Mouse (Mus musculus): ENCODE data around the gene Ndufc2.

Gene Ndufc2

DNA sequence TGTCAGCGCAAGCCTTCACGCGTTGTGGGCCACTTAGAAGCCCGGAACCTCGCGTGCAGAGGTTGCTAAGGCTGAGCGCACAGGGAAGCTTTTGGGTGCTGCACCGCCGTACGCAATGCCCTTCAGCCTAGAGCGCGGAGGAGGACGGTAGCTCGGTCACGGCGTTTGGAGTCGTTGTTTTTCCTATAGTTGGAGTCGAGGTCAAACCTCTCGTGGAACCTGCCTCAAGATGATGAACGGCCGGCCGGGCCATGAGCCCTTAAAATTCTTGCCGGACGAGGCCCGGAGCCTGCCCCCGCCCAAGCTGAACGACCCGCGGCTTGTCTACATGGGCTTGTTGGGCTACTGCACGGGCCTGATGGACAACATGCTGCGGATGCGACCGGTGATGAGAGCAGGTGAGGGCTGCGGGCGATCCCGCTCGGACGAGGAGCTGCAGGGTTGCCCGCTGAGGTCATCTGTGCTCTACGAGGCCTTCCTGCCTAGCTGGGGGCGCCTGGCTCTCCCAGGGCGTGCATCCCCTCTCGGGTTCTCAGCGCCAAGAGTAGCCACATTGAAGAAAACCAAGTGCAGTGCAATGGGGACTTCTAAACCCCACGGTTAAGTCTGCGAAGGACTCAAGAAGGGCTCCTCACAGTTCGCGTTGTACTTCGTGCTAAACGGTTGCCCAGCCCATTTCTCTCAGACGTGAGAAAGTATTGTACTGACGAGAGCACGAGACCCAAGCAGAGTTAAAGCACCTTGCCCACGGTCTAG is at the start of gene Ndufc2:
TSS of gene Ndufc2 (plus strand) at position 44 of the 756 bp plus-strand sequence.
- peak; percentile 74 to 82 for DNase-seq (ENCODE audit: low spot score in 2 of 2)

DNA sequence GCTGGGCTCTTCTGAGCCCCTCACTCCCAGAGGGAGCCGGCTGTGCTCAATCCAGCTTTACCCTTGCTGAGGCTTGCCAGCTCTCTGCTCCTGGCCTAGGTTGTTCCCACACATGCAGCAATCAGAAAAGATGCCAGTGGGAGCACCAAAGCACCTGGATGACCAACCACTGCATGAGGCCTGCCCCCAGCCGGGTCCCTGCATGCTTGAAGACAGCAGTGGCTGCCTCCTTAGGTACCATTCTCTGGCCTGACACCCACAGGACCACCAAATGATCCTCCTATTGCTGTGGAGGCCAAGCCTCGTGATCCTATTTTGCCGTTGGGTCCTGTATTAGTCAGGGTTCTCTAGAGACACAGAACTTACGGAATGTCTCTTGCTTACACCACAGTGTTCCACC is 48.9 kb upstream of the Ndufc2 start:
- DNase-seq (ENCODE audit: low spot score in 2 of 2) = no peak

DNA sequence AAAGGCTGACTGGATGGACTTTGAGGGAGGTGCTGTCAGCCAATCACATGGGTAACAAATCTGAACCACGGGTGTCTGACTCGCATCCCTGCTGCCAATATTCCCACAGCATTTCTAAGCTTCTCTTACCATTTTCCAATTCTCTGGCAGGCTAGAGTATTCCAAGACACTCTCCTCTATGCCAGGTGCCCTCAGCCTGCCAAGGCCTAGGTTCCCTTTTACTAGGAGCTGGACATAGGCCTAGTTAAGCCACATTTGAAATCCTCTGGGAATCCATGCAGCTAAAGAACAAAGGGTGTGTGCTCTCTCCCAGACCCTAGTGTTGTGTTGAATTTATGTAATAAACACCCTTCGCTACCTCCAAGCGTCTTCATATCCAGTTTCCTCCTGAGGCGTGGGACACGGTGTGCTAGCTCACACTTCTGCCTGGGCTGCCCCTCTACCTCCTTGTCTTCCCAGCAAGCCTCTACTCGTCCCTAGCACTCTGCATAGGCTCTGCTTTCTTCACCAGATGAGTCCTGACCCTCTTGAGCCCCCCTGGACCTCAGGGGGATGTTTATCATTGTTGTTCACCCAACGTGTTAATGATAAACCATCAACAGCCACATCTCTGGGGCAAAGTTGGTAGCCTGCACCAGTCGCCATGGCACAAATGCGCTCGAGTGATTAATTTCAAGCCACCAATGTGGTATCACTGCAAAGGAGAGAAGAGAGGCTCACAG is 47.9 kb upstream of the Ndufc2 start:
- DNase-seq (ENCODE audit: low spot score in 2 of 2) = peak in 1 of 2 experiments; percentile 9

DNA sequence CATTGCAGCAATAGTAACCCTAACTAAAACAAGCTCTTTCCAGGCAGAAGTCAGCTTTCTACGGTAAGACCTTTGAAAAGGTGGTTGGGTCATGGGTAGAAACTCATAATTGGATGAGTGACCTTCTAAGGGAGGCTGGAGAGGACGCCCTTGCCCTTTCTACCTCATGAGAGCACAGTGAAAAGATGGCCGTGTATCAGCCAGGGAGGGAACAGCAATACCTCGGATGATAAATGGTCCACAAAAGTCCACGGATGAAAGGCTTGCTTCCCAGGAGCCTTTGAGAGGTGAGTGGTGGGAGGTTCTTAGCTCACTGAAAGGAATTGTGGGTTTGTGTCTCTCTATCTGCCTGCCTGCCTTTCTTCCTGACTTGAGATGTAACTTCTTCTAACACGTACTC is 46.4 kb upstream of the Ndufc2 start:
- DNase-seq (ENCODE audit: low spot score in 2 of 2) = peak in 1 of 2 experiments; percentile 8

DNA sequence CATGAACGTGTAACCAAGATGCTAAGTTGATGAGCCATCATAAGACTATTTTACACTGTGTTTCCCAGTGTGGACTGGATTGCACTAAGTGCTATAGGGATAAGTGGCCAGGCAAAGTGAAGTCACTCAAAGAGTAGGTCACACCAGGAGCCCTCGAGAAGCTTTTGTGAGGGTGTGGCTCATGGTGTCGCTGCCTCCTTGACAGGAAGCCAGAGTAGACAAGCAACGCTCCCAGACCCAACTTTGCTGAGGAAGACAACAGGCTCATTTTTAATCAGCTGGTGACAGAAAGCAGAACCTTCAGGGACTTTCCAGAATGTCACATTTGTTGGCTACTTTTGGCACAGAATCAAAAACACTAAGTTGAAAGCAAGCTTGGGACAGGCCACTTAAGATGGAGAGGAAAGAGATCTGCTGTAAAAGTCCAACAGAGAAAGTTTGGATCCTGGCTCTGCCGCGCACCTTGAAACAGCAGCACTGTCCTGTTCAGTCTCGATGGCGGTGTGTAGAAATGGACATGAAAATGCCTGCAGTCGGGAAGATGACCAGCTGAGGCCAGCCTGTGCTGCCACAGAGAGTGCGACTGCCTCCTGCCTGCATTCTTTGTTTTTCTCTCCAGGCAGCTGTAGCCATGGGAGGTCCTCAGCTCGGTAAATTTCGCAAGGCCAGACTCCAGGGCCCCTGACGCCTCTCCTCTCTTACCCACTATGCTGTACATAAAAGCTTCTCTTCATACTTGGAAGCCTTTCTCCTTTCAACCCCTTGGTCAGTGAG is 44.5 kb upstream of the Ndufc2 start:
- DNase-seq (ENCODE audit: low spot score in 2 of 2) = peak in 1 of 2 experiments; percentile 18

DNA sequence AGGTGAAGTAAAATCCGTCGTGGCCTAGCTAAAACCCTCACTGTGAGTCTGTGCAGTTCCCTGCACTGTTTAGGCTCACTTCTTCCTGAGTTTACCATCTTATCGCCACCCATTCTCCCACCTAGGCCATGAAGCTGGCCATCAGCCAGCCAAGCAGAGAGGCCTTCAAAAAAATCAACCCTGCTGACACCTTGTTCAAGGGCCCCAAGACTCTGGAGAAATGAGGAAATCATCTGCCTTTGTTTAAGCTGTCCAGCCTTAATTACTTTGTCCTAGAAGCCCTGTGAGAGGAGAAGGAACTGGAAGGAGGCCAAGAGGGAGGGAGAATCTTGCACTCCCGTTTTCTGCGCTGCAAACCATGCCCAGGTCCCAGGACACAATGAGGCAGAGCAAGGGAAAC is 43.5 kb upstream of the Ndufc2 start:
- peak in 1 of 2 experiments; percentile 8 for DNase-seq (ENCODE audit: low spot score in 2 of 2)

DNA sequence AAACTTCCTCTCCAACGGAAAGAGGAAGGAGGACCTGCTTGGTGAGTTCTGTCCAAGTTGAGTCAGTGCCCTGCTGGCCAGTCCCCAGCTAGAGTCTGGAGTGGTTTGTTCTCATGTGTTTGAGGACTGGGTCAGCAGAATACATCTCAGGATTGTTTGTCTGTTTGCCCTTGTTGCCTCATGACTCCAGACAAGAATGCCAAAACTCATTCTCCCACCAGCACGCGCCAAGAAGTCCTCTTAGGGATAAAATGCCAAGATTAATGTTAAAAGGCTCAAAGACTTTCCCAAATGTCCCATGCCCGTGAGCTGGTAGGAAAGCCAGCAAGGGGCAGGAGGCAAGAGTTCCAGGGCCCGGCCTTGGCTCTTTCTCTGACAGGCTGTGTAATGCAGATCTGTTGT is 42.9 kb upstream of the Ndufc2 start:
- DNase-seq (ENCODE audit: low spot score in 2 of 2) = peak in 1 of 2 experiments; percentile 12

DNA sequence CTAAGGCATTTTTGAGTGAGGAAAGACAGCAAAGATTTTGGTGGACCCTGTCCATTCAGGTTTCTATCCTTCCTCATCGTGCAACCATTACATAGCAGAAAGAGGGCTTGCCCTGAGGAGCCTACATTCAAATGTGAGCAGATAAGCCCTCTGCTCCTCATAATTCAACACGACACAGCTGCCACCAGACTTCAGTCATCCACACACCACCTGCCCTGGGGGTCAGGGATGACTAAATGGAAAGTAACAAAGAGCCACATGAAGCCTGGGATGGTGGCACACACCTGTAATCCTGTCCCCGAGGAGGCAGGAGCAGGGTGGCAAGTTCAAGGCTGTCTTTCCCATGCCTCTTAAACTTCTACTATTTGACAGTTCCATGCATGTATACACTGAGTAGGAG is 42.0 kb upstream of the Ndufc2 start:
- peak in 1 of 2 experiments; percentile 3 for DNase-seq (ENCODE audit: low spot score in 2 of 2)

DNA sequence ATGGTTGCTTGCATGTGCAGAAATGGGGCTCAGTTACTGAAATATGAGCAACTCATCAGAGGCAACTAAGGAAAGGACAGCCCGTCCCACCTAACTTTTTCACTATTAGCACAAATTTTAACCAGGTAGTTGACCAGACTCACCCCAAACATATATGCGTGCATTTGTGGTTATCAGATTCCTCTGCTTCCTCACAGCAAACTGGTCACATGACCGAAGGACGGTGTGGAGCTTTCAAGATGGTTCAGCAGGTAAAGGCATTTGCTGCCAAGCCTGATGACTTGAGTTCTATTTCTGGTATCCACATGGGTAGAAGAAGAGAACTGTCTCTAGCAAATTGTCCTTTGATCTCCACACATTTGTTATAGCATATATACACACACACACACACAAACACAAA is 41.5 kb upstream of the Ndufc2 start:
- peak in 1 of 2 experiments; percentile 3 for DNase-seq (ENCODE audit: low spot score in 2 of 2)

DNA sequence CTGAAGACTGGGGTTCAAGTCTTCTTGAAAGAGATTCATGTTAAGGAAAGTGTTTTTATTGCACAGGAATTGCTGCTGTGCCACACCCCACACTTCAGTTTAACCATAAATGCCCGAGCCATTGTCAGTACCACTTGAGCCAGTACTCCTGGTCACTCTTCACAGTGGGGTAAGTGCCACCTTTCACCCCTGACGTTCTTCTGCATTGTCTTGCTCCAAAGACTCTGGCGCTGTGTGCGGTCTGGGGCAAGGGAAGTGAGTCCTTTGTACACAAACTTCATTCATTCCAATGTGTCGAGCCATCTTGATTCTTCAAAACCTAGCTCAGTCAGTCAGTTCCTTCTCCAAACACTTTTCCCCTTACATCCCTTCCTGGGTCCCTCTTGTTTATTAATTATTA is 39.6 kb upstream of the Ndufc2 start:
- DNase-seq (ENCODE audit: low spot score in 2 of 2) = no peak

DNA sequence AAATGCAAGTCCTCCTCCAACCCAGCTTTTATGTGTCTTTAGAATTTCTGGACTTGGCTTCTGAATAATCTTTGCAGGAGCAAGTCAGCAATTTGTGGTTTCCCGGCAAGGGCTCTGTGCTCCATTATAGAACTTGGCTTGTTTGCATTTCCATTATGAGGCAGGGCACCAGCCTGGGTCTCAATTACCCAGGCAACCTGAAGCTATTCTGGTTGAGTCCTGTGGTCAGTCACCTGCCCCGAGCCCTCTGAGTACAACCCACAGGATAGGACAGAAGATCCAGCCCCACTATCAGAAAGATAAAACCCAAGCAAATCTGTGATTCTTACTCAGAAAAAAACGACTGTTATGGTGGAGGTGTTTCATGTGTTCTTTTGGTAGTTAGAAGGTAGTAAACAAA is 38.8 kb upstream of the Ndufc2 start:
- DNase-seq (ENCODE audit: low spot score in 2 of 2) = no peak

DNA sequence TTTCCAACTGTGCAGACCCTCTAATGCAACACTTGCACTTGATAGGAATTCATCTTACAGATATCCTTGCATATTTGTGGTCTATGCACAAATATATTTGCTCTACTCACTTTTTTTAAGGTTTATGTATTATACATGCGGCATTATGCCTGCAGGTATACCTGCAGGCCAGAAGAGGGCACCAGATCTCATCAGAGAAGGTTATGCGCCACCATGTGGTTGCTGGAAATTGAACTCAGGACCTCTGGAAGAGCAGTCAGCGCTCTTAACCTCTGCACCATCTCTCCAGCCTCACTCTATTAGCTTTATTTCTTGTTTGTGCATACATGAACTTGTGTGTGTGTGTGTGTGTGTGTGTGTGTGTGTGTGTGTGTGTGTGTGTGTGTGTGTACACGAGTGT is 38.3 kb upstream of the Ndufc2 start:
- DNase-seq (ENCODE audit: low spot score in 2 of 2) = peak; percentile 32 to 75

DNA sequence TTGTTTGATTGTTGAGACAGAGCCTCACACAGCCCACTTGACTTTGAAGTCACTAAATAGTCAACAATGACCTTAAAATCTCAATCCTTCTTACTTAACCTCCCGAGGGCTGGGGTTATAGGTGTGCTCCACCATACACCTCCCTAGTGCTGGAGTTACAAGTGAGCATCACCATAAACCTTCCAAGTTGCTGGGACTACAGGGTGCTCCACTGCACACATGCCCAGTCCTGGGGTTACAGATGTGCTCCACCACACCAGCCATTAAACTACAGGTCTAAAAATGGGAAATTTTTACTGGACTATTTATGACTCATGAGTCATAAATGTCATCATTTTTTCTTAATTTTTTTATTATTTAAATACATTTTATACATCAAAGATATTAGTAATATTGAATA is 33.9 kb upstream of the Ndufc2 start:
- no peak for DNase-seq (ENCODE audit: low spot score in 2 of 2)

DNA sequence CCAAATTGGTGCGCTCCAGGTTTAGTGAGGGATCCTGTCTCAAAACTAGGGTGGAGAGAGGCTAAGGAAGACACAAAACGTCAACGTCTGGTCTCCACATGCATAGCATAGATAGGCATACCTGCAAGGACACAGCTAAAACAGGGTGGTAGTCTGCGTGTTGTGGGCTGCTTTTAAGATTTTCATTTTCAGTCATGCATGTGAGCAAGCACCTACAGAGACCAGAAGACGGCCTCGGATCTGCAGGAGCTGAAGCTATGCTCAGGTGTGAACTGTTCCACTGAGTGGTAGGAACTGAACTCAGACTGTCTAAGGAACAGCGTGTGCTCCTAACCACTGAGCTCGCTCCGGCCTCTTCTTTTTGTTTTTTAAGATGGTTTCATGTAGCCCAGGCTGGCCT is 24.7 kb upstream of the Ndufc2 start:
- DNase-seq (ENCODE audit: low spot score in 2 of 2) = no peak

DNA sequence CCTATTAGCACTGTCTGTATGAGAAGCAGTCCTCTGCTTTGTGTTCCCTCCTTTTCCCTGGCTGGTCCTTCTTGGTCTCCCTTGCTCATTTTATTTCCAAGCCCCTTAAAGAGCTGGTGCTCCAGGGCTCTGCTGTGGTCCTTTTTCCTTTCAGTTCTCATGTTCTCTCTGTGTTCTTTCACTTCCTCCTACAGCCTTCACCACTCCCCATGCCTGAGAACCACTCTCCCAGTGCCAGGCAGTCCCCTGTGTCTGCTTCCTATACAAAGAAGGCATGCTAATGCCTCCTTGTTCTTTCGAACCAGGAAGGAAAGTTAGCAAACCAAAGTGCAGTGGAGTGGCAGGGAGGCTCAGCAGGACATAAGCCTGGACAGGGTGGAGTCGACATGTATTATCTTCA is 23.9 kb upstream of the Ndufc2 start:
- DNase-seq (ENCODE audit: low spot score in 2 of 2) = no peak

DNA sequence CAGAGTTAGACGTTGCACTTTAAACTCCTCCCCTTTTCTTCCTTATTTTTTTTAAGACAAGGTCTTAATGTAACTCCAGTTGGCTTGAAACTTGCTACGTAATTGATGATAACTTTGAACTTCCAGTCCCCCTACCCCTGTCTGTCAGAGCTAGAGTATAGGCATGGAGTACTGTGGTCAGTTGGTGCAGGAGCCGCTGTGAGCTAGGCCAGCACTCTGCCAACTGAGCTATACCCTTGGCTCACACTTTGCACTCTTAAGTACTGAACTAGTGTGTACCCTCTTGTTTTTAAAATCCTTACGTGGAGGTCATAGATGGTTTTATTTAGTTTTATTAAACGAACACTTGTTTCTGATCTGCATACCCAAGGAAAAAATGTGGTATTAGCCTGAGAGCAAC is 20.5 kb upstream of the Ndufc2 start:
- DNase-seq (ENCODE audit: low spot score in 2 of 2) = no peak

DNA sequence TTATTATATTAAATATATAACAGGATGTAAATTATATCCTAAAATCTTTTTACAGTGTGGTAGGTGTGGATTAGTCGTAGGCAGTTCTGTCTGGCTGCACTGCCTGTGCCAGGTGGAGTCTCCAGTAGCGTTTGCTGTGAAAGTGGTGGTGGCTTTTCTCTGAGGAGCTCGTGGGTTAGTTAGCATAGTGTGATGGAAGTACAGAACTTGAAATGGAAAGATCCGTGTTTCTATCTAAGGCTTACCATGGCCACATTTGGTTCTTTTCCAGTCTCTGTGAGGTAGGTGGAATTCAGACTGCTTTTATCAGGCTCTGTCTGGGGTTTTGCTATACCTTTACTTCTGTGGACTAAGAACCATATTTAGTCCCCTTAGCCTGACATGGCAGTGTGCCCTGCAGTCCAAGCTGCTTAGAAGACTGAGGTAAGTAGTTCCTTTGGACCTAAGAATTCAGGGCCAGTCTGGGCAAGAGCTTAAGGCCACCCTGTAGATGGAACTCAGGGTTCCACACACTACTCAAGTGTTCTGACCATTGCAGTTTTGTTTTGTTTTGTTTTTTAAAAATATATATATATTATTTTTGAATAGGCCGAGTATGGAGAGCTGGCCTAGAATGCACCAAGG is 19.2 kb upstream of the Ndufc2 start:
- no peak for DNase-seq (ENCODE audit: low spot score in 2 of 2)

DNA sequence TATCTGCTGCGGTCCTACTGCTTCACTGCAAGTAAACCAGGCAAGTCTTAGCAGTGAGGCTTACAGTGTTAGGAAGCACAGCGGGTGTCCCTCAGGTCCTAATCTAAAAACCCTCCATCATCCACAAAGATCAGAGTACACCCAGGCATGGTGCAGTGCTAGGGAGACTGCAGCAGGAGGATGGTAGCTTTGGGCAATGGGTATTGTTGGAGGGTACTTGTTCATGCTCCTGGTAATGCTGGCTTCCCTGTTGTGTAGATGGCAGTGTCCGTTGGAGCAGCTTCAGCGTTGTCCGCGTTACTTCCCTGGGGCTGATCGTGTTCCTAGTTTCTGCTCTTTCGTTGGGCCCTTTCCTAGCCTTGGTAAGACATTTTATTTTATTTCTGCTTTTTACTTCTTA is 17.1 kb upstream of the Ndufc2 start:
- no peak for DNase-seq (ENCODE audit: low spot score in 2 of 2)

DNA sequence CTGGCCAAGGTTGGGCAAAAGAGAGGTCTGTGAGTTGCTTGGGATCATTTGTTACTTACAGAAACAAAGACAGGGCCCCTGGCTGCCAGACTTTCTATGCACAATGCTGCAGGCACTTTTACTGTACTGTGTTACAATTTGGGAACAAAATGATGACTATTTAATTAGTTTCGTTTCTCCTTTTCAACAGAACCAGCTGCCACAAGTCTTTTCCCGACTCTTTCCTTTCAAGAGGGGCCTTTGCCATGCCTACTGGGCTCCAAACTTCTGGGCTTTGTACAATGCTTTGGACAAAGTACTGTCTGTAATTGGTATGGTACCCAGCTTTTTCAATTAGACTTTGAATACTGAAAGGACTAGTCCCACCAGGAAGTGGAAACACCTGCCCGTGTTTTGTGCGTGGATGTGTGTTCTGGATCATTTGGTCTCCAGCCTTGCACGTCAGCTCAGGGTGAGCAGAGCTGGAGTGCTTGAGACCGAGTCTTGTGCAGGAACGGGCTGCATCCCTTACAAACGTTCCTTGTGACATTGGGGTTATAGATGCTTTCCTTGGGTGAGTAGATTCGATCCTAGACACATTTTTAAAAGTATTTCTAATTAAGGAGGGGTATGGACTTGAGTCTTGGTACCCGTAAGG is 16.2 kb upstream of the Ndufc2 start:
- no peak for DNase-seq (ENCODE audit: low spot score in 2 of 2)

DNA sequence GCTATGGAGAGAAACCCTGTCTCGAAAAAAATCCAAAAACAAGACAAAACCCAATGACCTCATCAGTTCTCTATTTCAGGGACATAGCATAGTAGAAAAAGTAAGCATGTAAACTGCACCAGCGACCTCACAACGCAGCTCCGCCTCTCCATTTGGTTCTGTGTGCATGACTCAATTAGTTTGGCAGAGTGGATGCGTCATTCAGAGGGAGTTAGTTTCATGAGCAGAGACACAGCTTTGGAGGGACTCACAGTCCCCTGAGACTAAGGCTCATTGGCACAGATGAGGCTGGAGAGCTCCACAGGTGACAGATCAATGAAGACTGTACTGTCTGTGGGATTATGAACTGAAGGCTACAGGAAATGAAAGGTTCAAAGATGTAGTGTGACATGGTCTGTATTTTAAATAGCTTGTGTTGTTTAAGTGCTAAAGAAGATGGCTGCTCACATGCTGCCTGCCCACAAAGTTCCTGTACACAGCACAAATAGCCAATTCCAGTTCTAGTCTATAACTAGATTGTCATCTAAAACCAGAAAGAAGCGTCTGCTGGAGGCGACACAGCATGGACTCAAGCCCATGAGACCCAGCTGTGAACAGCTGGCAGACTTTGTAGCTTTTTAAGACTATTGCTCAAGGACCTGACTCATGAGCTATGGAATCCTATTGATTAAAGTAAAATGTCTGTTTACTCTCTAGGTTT is 13.5 kb upstream of the Ndufc2 start:
- DNase-seq (ENCODE audit: low spot score in 2 of 2) = no peak

DNA sequence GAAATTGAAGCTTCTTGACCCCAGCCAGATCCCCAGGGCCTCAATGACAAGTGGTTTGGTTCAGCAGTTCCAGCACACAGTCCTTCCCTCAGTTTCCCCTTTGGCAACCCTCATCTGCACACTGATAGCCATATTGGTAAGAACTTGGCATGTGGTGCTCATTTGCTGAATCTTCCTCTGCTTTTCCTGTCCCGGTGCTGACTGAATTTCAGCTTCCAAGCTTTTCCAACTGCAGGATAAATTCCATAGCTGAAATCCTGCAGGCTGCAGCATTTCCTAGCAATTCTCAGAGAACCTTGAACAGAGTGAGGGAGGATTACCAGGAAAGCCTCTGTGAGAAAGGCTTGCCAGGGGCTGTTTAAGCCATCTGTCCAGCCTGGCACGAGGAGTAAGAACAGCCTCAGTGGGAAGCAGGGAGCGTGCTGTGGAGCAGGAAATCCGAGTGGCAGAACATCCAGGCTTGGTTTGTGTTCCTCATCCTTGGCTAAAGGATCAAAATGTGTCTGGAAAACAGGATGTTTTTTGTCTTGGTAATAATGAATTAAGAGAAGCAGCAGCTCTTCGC is 12.9 kb upstream of the Ndufc2 start:
- no peak for DNase-seq (ENCODE audit: low spot score in 2 of 2)

Measured in spleen, postnatal 10 days (tissue).